Mouse (Mus musculus): ENCODE data around the gene Rph3al. TPM values are rescaled to one million over a fixed set of nuclear protein-coding genes. Genes with fewer than 3 reads are reported as not detected.

The Rph3al gene
- polyA plus RNA-seq, 1 experiment from 2014 or later: 4.2 TPM

DNA sequence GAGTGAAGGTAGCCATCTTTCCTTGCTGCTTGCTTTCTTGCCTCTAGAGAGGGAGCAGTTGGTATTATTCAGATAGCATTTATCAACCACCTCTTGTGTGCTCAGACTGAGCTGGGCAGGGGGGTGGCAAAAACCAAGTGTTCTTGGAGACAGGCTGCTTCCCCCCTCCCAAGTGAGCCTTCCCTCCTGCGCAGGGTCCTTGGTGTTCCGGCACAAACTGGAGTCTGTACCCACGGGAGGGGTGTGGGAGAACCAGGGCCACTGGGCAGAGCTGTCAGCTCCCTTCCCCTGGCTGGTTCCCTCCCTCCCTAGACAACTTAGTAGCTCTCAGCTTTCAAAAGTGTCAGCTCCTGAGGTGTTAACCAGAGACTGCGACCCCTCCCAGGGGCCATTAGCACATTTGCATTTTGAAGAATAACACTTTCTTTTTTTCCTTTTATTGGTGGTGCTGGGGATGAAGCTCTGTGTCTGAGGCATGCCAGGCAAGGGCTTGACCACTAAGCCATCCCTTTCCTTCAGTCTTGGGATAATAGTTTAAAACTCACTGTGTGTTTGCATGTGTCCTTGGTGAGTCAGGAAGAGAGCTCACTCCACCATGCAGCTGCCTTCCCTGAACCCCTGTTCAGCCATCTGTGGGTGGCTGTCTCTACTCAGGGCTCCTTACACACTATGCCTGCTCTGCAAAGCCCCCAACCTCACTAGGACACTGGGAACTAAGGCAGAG is 73.5 kb downstream of the Rph3al start:
- no peak for DNase-seq (ENCODE audit: low spot score)

DNA sequence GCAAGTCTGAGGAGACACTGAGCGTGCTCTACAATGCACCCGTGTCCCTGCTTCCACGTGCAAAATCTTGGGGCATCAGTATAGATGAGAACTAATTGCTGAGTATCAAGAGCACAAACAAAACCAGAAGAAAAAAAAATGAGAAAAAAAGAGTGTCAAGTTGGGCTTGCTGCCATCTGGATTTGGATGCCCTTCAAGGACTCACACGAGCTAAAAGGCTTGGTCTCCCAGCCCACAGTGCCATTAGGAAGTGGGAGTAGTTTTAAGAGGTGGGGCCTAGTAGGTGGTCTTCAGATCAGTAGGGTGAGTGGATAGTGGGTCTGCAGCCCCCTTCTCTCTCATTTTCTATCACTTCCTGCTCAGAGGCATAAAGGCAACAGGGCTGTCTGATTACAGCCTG is 75.8 kb downstream of the Rph3al start:
- no peak for DNase-seq (ENCODE audit: low spot score)

DNA sequence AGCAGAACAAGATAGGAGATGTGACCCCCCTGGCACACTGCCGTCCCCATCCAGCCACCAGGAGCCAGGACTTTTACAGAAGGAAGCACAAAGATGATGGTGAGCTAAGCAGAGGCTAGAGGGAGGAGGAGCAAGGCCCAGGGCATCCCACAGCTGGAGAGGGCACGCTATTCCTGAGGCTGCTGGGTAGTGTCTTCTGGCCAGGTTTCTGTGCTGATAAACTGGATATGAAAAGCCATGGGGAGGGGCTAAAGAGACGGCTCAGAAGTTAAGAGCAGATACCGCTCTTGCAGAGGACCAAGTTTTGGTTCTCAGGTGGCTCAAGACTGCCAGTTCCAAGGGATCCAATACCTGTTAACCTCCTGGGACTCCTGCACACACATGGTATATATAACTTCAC is 76.6 kb downstream of the Rph3al start:
- DNase-seq (ENCODE audit: low spot score): no peak

DNA sequence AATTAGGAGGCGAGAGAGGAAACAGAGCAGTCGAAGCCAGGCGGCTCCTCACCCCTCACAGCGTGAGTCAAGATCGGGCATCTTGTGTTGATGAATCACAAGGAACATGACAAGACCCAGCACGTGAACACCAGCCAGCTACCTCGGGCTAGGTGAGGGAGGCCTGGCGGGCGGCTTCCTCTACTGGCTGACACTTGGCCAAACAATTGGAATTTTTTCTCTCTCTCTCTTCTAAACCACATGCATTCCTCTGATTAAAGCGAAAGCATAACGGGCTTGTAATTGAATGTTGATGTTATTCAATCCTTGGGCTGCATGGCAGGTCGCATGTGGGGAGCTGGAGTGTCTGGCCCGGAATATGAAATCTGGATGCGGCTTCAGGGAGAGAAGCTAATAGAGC is 77.0 kb downstream of the Rph3al start:
- DNase-seq (ENCODE audit: low spot score): no peak

DNA sequence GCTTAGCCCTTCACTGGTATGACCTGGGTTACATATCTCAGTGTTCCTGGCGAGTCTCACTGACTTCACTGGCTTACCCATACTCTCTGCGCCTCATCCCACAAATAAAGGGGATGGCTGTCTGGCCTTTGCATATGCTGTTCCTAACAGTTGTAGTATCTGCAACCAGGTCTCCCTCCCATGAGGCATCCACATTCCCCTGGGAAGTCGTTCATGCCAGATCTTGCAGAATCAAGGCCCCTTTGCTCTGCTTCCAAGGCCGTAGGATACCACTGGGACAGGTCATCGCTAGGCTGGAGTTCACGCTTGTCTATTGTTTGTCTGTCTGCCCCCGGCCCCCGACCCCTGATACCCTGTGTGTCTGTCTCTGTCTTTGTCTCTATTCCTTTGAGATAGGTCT is 78.8 kb downstream of the Rph3al start:
- no peak for DNase-seq (ENCODE audit: low spot score)

DNA sequence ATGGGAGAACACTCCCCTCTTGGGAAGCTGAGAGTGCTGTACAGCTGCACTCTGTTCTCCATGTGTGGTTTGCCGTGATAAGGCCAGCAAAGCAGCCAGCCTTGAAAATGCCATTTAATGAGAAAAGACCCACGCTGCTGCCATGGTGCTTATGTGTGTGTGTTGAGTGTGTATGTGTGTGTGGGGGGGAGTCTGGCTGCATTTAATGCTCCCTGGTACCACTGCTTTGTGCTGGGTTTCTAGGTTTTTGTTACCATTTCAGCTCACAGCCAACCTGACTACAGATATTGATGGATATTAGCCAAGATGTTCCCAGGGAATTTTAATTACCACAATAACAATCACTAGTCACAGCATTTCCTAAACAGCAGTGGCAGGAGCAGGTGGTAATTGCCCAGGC is 79.3 kb downstream of the Rph3al start:
- no peak for DNase-seq (ENCODE audit: low spot score)

DNA sequence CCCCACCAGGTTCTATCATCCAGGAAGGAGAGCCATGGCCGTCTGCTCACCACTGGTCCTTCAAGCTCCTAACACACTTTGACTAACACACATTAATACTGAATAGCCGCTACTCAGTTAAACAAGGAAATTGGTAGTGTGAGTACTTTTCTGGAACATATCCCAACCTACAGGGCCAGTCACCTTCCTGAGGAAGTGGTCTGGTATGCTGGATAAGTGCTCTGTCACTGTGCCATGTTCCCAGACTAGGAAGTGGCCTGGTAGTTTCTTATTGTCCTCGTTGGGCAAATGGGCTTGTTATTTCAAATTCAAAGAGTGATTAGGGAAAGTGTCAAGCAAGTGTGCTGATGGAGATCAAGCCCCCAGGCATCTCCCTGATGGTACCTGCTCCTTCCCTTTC is 80.4 kb downstream of the Rph3al start:
- no peak for DNase-seq (ENCODE audit: low spot score)

DNA sequence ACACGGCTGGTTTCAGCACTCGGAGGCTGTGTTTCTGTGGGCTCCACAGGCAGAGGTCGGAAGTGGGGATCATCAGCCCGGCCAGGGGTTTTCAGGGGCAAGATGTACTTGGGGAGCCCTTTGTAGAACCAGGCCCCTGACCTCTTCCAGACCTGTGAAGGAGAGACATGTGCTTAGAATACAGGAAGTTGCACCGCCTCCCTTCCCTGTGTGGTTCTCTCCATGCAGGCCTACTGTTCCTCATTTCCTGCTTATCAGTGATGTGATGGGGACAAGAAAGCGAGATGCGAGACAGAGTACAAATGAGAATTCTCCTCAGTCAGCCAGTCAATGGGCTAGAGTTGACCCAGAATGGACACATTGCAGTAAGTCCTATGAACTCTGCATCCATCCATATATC is 83.9 kb downstream of the Rph3al start:
- DNase-seq (ENCODE audit: low spot score): no peak

DNA sequence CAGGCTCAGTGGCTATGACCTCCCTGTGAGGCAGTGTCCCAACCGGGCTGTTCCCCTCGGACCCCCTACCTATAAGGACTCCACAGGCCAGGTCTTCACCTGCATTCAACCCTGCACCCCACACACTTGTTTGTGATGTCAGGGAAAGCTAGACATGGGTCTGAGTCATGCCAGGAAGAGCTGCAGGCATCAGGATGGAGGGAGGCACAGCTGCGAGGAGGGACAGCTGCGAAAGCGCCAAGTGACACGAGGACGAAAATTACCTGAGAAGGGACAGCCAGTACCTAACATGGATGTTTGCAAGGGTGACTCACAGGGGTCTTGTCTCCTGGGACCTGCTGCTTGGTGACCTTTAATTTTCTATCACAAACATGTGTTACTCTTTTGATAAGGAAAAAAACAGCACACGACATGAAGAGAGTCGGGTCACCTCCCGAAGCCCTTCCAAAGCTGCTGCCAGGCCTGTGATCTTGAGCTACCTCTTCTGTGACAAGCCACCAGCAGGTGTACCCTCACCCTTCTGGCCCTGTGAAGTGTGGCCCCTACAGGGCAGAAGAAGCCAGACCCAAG is 85.1 kb downstream of the Rph3al start:
- no peak for DNase-seq (ENCODE audit: low spot score)

DNA sequence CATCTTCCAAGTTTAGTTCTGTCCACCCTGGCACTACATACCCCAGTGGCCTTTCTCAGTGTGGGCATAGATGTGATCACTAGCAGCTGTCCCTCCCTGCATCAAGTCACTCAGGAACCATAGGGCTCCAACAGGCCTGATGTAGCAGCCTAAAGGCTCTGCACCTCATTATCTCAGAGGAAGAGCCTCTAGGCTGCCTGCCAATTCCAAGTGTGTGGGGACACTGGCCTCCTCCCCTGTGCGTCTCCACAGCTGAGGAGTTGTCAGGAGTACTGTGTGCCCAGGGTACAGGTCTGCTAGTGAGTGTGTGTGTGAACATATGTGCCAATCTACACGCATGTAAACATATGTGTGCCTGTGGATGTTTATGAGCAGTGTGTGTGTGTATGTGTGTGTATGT is 85.7 kb downstream of the Rph3al start:
- DNase-seq (ENCODE audit: low spot score): no peak

DNA sequence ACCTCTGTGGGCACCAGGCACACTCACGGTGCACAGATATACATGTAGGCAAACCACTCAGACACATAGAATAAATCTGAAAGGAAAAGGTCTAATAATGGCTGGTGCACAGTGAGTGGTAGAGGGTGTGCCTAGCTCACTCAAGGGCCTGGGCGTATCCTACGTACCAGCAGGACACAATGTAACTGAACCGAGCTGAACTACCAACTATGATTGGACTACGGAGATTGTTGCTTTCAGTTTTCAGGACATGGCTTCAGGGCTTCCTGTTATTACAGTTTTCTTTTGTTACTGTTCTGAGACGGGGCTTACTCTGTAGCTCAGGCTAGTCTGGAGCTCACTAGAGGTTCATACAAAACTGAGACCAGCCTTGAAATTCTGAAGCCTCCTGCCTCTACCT is 88.7 kb downstream of the Rph3al start:
- DNase-seq (ENCODE audit: low spot score): no peak

DNA sequence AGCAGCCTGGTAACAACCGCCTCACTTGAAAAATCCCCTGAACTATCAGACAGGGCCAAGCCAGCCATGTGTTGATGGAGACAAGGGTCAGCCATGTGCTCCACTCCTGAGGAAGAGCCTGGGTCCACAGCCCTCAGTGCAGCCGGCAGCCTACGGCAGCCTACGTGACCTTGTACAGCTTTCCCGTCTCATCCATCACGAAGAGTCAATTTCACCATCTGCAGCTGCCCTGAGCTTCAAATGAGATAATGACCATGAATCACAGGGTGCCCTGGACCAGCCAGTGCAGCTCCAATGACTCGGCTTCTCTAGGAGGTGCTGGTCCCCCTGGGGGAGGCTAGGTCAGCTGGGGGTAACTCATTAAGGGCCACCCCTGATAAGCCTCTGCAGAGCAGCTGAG is 91.6 kb downstream of the Rph3al start:
- no peak for DNase-seq (ENCODE audit: low spot score)

DNA sequence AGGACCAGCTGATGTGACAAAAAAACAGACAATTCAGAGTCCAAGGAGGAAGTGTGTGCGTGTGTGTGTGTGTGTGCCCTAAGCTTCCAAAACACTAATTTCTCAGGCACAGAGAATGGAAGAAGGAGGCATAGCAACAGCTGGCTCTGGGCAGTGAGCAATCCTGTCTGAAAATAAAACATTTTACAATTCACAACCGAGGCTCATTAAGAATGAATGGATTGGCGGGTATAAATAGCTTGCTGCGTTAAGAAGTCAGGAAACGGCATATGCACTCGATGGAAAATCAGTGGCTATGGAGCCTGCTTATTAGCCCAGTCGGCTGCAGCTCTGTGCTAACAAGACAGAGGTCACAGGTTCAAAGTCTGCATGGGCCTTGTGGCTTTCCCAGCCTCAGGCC is 92.6 kb downstream of the Rph3al start:
- DNase-seq (ENCODE audit: low spot score): no peak

DNA sequence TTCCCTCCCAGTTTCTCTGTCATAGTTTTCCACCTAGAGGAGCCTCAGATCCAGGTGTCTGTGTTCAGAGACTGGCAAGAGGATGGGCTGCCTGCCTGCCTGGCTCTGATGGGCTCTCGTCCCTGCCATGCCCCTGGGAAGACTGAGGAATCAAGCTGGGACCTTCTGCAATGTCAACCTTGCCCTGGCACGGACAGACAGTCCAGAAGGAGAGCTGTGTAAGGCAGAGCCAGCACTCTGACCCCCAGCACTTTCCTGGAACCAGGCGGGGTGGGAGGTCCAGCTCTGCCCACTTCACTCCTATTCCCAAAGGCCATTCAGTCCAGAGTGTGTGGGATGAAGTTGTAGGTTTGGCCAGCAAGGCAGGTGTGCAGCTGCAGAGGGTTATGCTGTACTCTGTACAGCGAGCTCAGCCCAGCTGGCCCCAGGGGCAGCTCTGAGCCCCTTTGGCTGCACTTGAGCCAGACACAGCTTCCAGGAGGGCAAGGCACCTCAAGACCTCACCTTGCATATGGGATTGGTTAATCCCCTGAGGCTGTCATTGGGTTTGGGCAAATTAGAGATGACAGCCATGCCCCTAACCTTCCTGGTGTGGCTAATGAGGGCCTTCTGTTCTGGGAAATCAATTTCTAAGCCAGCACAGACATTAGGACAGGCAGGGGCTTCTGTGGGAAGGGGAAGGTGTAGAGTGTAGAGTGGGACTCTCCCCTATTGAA is 95.2 kb downstream of the Rph3al start:
- DNase-seq (ENCODE audit: low spot score): no peak

DNA sequence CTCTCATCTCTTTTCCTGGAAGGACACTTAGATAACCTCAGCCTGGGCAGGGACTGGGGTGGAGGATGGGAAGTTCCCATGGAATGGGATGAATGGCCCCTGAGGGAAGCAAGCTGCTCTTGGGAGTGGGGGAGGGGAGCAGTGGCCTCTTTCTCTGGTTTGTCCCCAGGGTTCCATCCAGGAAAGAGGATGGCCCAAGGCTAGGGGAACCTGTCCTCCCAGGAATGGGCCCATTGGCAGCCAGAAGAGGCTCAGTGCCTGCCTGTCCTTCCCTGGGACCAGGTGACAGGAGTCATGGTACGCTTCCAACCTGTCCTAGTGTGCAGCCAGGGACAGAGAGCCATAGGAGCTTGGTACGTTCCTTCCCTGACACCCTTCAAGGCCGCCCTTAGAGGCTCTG is 96.7 kb downstream of the Rph3al start:
- no peak for DNase-seq (ENCODE audit: low spot score)

DNA sequence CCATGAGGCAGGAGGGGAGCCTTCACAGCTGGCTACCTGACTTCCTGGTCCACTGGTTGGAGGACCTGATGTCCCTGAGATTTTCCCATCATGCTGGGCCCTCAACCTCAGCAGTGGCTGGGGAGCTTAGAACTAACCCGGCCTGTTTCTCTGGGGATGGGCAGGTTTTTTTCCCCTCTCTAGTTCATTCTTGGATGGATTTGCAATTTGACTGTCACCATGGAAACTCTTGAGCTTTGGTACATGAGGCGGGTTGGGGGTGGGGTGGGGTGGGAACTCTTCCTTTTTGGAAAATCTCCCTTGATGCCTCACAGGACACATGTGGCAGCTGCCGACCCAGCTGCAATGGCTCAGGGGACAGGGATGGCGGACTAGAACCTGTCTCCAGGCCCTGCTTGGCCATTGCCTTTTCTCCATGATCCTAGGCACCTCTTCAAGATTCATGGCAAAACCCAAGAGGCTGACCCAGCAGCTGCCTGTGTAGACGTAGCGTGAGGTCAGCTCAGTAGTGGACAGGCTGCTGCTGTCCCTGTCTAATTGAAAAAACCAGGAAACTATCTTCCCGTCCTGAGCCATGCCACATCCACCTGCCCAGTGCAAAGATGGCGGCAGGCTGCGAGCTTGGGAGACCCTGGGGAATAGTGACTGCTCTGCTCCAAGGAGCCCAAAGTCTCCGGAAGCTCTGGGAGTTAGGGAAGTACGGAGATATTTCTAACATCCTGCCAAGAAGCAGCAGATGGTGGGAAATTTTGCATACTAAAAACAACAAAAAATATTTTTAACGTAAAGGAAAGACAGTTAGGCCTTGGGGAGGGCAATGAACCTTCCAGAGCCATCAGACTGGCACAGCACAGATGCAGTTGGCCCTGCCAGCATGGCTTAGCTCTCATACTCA is 98.4 kb downstream of the Rph3al start:
- no peak for DNase-seq (ENCODE audit: low spot score)

DNA sequence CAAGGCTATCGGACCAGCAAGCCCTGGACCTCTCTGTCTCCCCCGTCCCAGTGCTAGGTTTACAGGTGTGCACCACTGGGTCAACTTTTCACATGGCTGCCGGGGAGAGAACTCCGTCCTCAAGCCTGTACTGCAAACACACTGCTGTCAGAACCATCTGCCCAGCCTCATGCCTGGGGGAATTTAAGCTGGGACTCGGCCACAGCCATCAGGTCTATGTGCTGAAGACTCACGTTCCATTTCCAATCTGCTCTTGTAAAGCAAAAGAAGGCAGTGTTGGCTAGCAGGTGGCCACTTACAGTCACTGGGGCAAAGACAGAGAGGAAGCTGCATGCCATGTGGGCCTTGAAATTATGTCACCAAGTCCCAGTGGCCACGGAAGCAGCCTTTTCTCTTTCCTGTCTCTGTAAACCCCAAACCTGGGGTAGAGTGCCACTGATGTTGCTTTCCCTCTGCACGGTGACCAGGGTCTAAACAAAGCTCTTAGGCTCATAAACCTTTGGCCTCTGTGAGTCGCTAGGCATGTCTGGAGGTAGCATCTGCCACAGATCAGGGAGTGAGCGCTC is 99.3 kb downstream of the Rph3al start:
- DNase-seq (ENCODE audit: low spot score): no peak

DNA sequence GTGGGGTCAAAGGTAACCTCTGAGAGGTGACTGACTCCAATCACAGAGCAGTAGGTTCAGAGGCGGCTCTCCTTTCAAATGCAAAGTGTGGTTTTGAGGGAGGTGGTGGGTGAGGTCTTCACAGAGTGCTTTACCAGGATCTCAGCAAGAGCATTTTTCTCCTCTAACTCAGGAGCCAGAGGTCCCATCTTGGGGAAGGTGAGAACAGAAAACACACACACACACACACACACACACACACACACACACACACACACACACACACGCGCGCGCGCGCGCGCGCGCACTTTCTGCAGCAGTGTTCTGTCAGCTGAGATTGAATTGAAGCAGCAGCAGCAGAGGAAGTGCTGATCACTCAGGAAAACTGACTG is 102.0 kb downstream of the Rph3al start:
- peak; percentile 7 for DNase-seq (ENCODE audit: low spot score)

DNA sequence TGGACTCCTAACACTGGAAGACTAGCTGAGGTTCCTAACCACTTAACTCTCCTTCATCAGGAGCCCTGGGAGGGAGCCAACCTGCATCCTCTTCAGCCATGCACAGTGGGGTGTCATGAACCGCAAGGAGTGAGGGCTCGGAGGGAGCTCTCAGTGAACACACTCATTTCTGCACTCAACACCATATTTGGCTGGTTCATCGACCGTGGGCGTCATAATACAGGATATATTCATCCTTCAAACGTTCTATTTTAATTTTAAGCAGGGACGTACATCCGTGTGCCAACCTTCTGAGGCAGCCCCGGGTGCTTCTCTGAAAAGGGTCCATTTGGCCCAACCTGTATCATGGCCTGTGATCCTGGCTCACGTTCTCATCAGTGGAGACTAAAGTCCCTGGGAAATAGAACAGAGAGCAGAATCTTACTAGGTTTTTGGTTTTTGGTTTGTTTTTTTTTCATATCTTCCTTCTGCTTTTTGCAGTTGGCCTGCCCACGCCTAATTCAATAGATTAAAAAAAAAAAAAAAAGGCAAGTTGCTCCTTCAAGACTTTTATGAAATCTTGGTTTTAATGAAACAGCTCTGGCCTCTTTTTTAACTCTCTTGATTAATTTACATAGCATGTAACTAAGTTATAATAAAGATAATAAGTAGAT is 102.5 kb downstream of the Rph3al start:
- DNase-seq (ENCODE audit: low spot score): no peak

DNA sequence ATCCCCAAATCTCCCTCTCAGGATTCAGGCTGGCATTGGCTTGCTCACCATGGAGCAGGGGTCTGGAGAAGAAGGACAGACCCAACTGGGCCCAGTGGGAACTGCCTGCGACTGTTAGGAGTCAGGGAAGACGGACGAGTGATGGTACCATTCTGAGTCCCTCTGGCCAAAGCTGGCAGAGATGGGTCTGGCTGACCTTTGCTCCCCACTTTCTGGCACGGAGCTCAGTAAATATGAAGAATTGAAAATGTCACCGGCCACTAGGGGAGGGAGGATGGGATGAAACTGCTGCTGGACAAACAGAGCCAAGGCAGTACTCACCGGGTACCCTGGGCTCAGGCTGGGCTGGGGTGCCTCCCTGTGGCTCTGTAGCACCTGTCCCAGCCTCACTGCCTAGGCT is 105.1 kb downstream of the Rph3al start:
- DNase-seq (ENCODE audit: low spot score): no peak

DNA sequence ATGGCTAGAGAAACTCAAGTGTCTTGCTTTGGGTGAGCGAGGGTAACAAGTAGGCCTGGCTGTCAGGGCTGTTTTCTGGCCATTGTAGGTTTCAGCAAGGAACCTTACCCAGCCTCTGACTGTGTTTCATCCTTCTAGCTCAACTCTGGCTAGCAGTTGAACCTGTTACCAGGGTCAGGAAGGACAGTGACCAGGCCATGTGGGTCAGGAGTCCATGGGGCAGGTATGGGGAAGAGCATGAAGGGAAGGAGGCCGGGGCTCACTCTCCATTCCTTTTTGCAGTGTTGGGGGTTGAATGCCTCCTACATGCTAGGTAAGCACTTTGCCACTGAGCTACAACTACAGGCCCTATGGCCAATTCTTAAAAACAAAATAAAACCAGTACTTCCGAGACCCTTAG is 107.8 kb downstream of the Rph3al start:
- no peak for DNase-seq (ENCODE audit: low spot score)
